Mouse (Mus musculus) forebrain, embryonic 12.5 days (tissue): ENCODE measurements around the gene Traf5. TPM values are rescaled to one million over a fixed set of nuclear protein-coding genes. Genes with fewer than 3 reads are reported as not detected.

Experiments used
- ATAC-seq: fragments of 200-750 bp; cut with Nextera tagmentation; 2 replicates; pipeline ENCODE4 v1.8.0; 2017; ENCODE audit warnings: moderate TSS enrichment; ENCODE audit not compliant: low FRiP score
- H3K27ac ChIP-seq: fragments of 300-500 bp; sonication (generic); 2 replicates; pipeline ENCODE4 v1.5.1; 2016; ENCODE audit warnings: mild to moderate bottlenecking
- H3K27me3 ChIP-seq: fragments of 300-500 bp; sonication (generic); 2 replicates; pipeline ENCODE4 v1.6.1; 2016; ENCODE audit warnings: mild to moderate bottlenecking
- H3K36me3 ChIP-seq: fragments of 300-500 bp; sonication (generic); replicated peaks from 2 replicates; pipeline ENCODE4 v1.6.1; 2016; ENCODE audit warnings: mild to moderate bottlenecking
- H3K4me1 ChIP-seq: fragments of 300-500 bp; sonication (generic); 2 replicates; pipeline ENCODE4 v1.6.1; 2016
- H3K4me2 ChIP-seq: fragments of 300-500 bp; sonication (generic); 2 replicates; pipeline ENCODE4 v1.6.1; 2016; ENCODE audit warnings: mild to moderate bottlenecking, moderate library complexity
- H3K4me3 ChIP-seq: fragments of 300-500 bp; sonication (generic); replicated peaks from 2 replicates; pipeline ENCODE4 v1.5.1; 2016; ENCODE audit warnings: mild to moderate bottlenecking
- H3K9ac ChIP-seq: fragments of 300-500 bp; sonication (generic); 2 replicates; pipeline ENCODE4 v1.6.1; 2016; ENCODE audit warnings: mild to moderate bottlenecking
- H3K9me3 ChIP-seq: fragments of 300-500 bp; sonication (generic); 2 replicates; pipeline ENCODE4 v1.6.1; 2016
- WGBS: fragments of 180-500 bp; shearing (Covaris S2); methylation state at CpG from one replicate; pipeline ENCODE4 v1.1.7; 2016; 5-methylcytosine and 5-hydroxymethylcytosine counted together
- polyA plus RNA-seq: library from polyadenylated mRNA; unstranded; fragments of >200 nt; fragmentation: Nextera tagmentation; extraction: Ambion mirVana; gene quantifications from 2 replicates; pipeline ENCODE4 v1.2.1, GENCODE M21; 2016

Traf5 gene
- polyA plus RNA-seq, 1 experiment from 2014 or later: 4.5 TPM

GRCm38 (mm10) chr1:192089208-192090166 lies 2.9 kb downstream of the Traf5 start:
- ATAC-seq: no peak
- WGBS: 58% methylated on average over 9 of the region's 9 CpGs
- Histone ChIP-seq H3K27ac (no peak overlapping the region), H3K4me1 (peaks cover 6% of the 10 kb centered on the region), H3K9ac (no peak overlapping the region), H3K36me3 (no peaks in the 10 kb centered on the region), H3K9me3 (no peaks in the 10 kb centered on the region), H3K27me3 (peaks cover 28% of the 10 kb centered on the region), H3K4me3 (no peak overlapping the region), H3K4me2 (no peak overlapping the region)

DNA sequence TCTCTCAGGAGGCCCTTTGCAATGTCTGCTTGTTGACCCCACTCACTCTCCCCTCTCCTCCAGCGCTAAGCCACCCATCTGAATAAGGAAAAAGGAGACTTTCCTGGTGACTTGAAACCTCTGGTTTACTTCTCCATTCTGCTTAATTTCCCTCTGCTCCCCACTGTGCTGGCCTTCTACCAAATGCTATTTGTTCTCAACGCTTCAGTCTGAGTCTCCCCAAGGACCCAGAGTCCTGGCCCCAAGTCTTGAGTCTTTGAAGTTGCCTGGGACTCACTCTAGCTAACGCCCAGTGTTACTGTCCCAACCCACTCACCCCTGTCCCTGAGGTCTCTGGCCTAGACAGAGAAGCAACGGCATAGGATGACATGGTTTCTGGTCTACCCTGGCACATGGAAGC lies 4.3 kb downstream of the Traf5 start:
- peaks cover 24% of the 10 kb centered on the region for H3K27me3 ChIP-seq
- H3K4me1 ChIP-seq: peaks cover 6% of the 10 kb centered on the region
- 74% methylated on average over 4 of the region's 4 CpGs for WGBS
- H3K9me3 ChIP-seq: no peaks in the 10 kb centered on the region
- H3K9ac ChIP-seq: no peak overlapping the region
- no peak overlapping the region for H3K4me3 ChIP-seq
- H3K4me2 ChIP-seq: no peak overlapping the region
- no peak overlapping the region for H3K27ac ChIP-seq
- ATAC-seq: no peak
- no peaks in the 10 kb centered on the region for H3K36me3 ChIP-seq

DNA sequence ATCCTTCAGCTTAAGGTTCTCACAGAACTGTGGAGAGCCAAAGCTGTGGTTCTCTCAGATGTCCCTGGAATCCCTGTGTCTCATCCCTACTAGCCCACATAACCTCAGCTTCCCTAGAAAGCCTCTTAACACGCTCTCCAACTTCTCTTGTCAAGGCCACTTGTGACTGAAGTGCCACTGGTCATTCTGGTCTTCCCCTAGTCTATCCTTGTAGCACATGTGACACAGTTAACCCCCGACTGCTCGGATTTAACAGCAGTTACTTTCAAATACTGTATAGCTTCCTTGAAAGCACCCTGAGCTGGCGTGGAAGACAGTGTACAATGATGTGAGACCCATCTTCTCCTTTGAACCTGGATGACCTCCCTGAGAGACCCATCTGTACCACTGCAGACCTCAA lies 5.3 kb downstream of the Traf5 start:
- no peak overlapping the region for H3K9ac ChIP-seq
- no peaks in the 10 kb centered on the region for H3K36me3 ChIP-seq
- WGBS: 69% methylated on average over 4 of the region's 4 CpGs
- no peak for ATAC-seq
- no peak overlapping the region for H3K4me3 ChIP-seq
- H3K27ac ChIP-seq: no peak overlapping the region
- peaks cover 24% of the 10 kb centered on the region for H3K27me3 ChIP-seq
- no peaks in the 10 kb centered on the region for H3K9me3 ChIP-seq
- H3K4me2 ChIP-seq: no peak overlapping the region
- peaks cover 4% of the 10 kb centered on the region for H3K4me1 ChIP-seq

DNA sequence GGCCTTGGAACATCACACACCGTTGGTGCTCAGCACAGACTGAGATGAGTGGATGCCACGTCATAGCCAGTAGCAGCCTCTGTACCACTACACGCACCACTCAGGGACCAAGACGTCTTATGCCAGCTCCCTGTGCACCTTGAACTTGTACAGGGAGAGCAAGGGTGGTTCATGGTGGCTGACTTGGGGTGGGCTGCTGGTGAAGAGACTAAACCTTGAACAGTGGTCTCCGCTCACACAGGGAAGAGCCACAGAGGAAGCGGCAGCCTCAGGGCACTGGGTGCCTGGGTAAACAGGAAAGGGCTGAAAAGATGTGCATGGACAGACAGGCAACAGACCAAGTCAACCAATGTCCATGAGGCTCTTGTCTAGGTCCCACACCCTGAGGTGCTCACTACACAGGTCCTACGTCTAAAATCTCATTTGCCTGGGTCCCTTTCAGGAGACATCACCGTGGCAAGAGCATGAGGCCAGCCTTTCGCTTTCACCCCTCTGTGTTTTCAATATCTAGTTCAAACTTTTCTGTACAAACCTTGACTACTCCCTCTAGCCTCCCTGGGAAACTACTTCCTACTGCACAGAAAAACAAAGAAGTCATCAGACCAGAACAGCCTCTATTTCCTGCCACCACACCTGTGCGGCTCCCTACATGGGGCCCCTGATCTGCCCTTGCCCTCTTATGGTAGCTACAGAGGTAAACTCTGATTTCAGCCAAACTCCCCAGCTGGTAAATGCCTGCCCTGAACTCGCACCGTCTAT lies 5.9 kb downstream of the Traf5 start:
- H3K4me3 ChIP-seq: no peak overlapping the region
- H3K4me1 ChIP-seq: no peaks in the 10 kb centered on the region
- H3K4me2 ChIP-seq: no peak overlapping the region
- 91% methylated on average over 12 of the region's 12 CpGs for WGBS
- no peak overlapping the region for H3K9ac ChIP-seq
- no peaks in the 10 kb centered on the region for H3K36me3 ChIP-seq
- no peaks in the 10 kb centered on the region for H3K9me3 ChIP-seq
- H3K27ac ChIP-seq: no peak overlapping the region
- peaks cover 22% of the 10 kb centered on the region for H3K27me3 ChIP-seq
- ATAC-seq: no peak

DNA sequence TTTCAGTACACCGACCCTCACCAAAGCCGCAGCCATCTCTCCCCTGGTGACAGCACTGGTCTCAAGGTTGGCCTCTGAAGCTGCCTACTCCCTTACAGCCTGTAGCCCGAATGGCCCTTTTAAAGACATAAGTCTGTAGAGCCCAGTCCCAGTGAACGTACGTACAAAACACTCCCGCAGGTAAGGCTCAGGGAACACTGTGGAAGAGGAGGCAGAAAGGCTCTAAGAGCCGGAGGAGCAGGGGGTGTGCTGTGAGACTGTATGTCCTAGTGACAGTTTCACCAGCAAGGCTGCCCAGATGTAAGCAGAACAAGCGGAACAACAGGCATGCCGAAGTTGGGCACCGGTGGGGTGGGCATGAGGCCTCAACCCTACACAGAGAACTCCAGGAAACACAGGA lies 7.1 kb downstream of the Traf5 start:
- Histone ChIP-seq H3K27ac (no peak overlapping the region), H3K4me2 (no peak overlapping the region), H3K36me3 (no peaks in the 10 kb centered on the region), H3K4me1 (no peaks in the 10 kb centered on the region), H3K4me3 (no peak overlapping the region), H3K9me3 (no peaks in the 10 kb centered on the region), H3K27me3 (peaks cover 9% of the 10 kb centered on the region; the same call in 1 of the 2 replicates), H3K9ac (no peak overlapping the region)
- ATAC-seq: no peak
- 91% methylated on average over 10 of the region's 10 CpGs for WGBS

DNA sequence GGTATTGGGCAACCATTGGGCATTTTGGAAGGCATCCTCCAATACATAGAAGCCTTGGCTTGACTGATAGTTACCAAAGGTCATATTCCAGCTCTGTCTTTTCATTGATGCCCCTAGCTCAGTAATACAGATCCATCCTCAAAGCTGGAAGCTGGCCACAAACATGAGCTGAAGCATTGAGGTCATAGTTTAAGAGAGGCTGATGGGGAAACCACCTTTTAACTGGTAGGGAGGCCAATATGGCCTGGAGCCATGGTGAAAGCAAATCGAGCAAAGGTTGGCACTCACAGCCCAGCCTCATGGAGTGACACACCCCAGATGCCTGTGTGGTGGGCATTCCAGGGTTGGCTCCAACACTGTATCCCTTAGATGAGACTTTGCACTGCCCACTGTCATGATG lies 9.7 kb downstream of the Traf5 start:
- Histone ChIP-seq H3K36me3 (no peaks in the 10 kb centered on the region), H3K4me2 (no peak overlapping the region), H3K4me3 (no peak overlapping the region), H3K27me3 (no peaks in the 10 kb centered on the region), H3K9me3 (no peaks in the 10 kb centered on the region), H3K27ac (no peak overlapping the region), H3K4me1 (no peaks in the 10 kb centered on the region), H3K9ac (no peak overlapping the region)
- ATAC-seq: no peak
- WGBS: 83% methylated on average over 1 of the region's 1 CpGs

DNA sequence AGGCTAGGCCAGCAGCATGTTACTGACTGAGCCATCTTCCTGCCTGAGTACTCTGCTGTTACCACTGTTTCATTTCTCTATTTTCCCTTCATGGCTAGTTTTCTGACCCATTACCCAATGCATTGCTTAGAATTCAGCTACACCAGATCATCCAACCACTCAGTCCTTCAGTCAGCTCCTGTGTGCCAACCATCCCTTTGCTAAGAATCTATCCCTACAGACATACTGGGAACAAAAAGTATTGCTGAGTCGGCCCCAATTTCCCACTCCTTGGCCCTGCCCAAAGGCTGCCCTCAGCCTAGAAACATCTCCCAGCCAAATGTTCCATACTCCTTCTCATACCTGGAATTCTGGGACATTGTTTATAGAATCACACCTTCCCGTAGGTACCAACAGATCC lies 11.2 kb downstream of the Traf5 start:
- Histone ChIP-seq H3K27me3 (0 out of 2 replicates have a peak, but pooled peaks cover 3% of the 10 kb centered on the region), H3K9me3 (no peaks in the 10 kb centered on the region), H3K36me3 (no peaks in the 10 kb centered on the region), H3K4me3 (no peak overlapping the region), H3K9ac (no peak overlapping the region), H3K4me1 (peaks cover under 1% of the 10 kb centered on the region; the same call in 1 of the 2 replicates), H3K4me2 (no peak overlapping the region), H3K27ac (no peak overlapping the region)
- 94% methylated on average over 2 of the region's 2 CpGs for WGBS
- ATAC-seq: no peak

- Histone ChIP-seq H3K27me3 (0 out of 2 replicates have a peak, but pooled peaks cover 3% of the 10 kb centered on the region), H3K4me3 (no peak overlapping the region), H3K36me3 (no peaks in the 10 kb centered on the region), H3K27ac (no peak overlapping the region), H3K4me2 (no peak overlapping the region), H3K4me1 (peaks cover 10% of the 10 kb centered on the region; the same call in 1 of the 2 replicates), H3K9me3 (no peaks in the 10 kb centered on the region), H3K9ac (no peak overlapping the region)
- 72% methylated on average over 1 of the region's 1 CpGs for WGBS
- ATAC-seq: no peak
These were observed 13.2 kb downstream of the Traf5 start for GRCm38 (mm10) chr1:192079121-192079520.

GRCm38 (mm10) chr1:192078406-192078805 lies 14.0 kb downstream of the Traf5 start:
- no peak overlapping the region for H3K4me2 ChIP-seq
- H3K4me1 ChIP-seq: peaks cover 10% of the 10 kb centered on the region; the same call in 1 of the 2 replicates
- no peak overlapping the region for H3K4me3 ChIP-seq
- 0 out of 2 replicates have a peak, but pooled peaks cover 3% of the 10 kb centered on the region for H3K27me3 ChIP-seq
- WGBS: 71% methylated on average over 3 of the region's 3 CpGs
- no peak overlapping the region for H3K9ac ChIP-seq
- H3K9me3 ChIP-seq: no peaks in the 10 kb centered on the region
- H3K27ac ChIP-seq: no peak overlapping the region
- ATAC-seq: no peak
- no peaks in the 10 kb centered on the region for H3K36me3 ChIP-seq

- Histone ChIP-seq H3K27ac (no peak overlapping the region), H3K9me3 (no peaks in the 10 kb centered on the region), H3K27me3 (0 out of 2 replicates have a peak, but pooled peaks cover 3% of the 10 kb centered on the region), H3K4me2 (no peak overlapping the region), H3K36me3 (no peaks in the 10 kb centered on the region), H3K4me3 (no peak overlapping the region), H3K4me1 (peaks cover 10% of the 10 kb centered on the region; the same call in 1 of the 2 replicates), H3K9ac (no peak overlapping the region)
- ATAC-seq: no peak
These were observed 15.4 kb downstream of the Traf5 start for GRCm38 (mm10) chr1:192076796-192077535.

DNA sequence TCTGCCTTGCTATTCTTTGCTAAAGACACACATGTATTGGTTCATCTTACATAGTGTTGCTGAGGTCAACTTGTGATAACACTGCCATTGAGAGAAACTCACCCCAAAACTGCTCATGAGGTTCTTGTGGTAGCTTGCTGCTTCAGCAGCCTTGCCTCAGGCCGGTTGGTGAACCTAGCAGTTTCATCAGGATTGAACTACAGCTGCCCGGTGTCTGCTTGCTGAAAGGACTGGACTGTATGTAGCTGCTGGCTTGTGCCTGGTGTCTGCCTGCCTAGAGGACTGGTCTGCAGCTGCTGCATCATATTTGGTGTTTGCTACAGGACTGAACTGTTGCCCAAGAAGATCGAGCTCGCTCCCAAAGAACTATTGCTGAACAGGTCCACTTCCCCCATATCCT lies 16.3 kb downstream of the Traf5 start:
- no peaks in the 10 kb centered on the region for H3K9me3 ChIP-seq
- 84% methylated on average over 4 of the region's 4 CpGs for WGBS
- H3K4me2 ChIP-seq: no peak overlapping the region
- no peak for ATAC-seq
- no peak overlapping the region for H3K9ac ChIP-seq
- H3K4me1 ChIP-seq: peaks cover 10% of the 10 kb centered on the region; the same call in 1 of the 2 replicates
- no peaks in the 10 kb centered on the region for H3K36me3 ChIP-seq
- H3K4me3 ChIP-seq: no peak overlapping the region
- no peak overlapping the region for H3K27ac ChIP-seq
- 0 out of 2 replicates have a peak, but pooled peaks cover 3% of the 10 kb centered on the region for H3K27me3 ChIP-seq

GRCm38 (mm10) chr1:192074824-192075223 lies 17.5 kb downstream of the Traf5 start:
- Histone ChIP-seq H3K27ac (peak overlapping the region; percentile 47; the same call in 1 of the 2 replicates), H3K4me2 (no peak overlapping the region), H3K36me3 (no peaks in the 10 kb centered on the region), H3K4me1 (peaks cover 10% of the 10 kb centered on the region; the same call in 1 of the 2 replicates), H3K4me3 (no peak overlapping the region), H3K9ac (no peak overlapping the region), H3K9me3 (no peaks in the 10 kb centered on the region), H3K27me3 (0 out of 2 replicates have a peak, but pooled peaks cover 3% of the 10 kb centered on the region)
- ATAC-seq: peak; percentile 27; the same call in 1 of the 2 replicates
- WGBS: 50% methylated on average over 1 of the region's 1 CpGs
